ENCODE assay signal across 8 mouse cellular contexts in the genomic region with DNA sequence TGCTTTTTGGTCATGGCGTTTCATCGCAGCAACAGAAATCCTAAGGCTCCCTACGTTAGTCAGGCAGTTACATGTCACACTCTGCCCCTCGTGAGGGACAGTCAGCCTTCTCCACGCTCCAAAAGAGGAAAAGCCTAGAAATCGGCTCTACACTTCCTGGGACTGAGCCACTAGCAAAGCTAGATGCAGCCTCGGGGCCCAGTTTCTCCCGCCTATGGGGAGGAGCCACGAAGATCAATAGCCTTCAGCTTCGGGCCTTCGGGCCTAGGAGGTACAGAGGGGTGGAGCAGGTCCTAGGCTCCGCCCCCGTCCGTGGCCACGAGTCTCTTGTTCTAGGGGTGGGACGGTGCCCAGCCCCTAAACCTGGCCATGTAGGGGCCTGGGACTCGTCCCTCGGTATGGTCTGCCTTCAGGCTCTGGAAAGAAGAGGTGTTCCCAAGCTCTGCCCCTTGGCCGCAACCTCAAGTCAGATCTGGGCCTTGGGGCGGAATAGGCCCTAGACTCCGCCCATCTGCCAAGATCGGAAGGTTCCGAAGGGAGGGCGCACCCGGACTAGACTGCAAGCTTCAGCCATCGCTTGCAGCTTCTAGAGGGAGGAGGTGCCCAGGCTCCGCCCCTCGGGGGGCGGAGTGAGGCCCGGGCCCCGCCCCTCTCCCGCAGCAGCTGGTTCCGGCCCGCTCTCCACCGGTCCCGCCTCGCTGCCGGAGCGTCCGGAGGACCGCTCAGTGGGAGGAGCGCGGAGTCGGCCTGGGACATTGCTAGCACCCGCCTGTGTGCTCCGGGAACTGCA. TPM values are rescaled to one million over a fixed set of nuclear protein-coding genes. Genes with fewer than 3 reads are reported as not detected.
DNase-seq lines count a peak whose midpoint lies in the region; ATAC-seq and TF ChIP-seq lines count a peak whose summit lies in the region.

A gene (plus strand): TSS at position 339 of the 790 bp plus-strand sequence.

- 0 out of 2 replicates have a peak, but pooled peaks have one; percentile 58 for TF ChIP-seq EP300 in lung, postnatal 0 days (IDR thresholded peaks at IDR 0.05)

- peak within 1 kb of the TSS; percentile 84 for H3K9ac ChIP-seq in lung, postnatal 0 days (replicated peaks; ENCODE audit: low read depth)

- ATAC-seq in frontal cortex, adult (ENCODE audit: low TSS enrichment): peak; percentile 92
- peak; percentile 93 for ATAC-seq in lung, postnatal 0 days

- H3K27ac ChIP-seq in hindbrain, embryonic 10.5 days: peak within 1 kb of the TSS; percentile 95
- peak within 1 kb of the TSS; percentile 89 for H3K27ac ChIP-seq in lung, postnatal 0 days (ENCODE audit: low read length)

- H3K4me2 ChIP-seq in lung, postnatal 0 days (replicated peaks; ENCODE audit: low read depth, low read length): peak within 1 kb of the TSS; percentile 89

- DNase-seq in MN1 (ENCODE audit: low spot score): peak; percentile 94
- DNase-seq in cerebellum, adult 9-10 months: peak; percentile 97
- DNase-seq in hindbrain, embryonic 10.5 days (ENCODE audit: low spot score): peak; percentile 96
- DNase-seq in layer of hippocampus, adult 9-11 months: peak; percentile 97
- peak; percentile 99 for DNase-seq in lung, postnatal 0 days (ENCODE audit: low spot score)
- peak; percentile 92 for DNase-seq in ovary, postnatal 14 days (ENCODE audit: low spot score)
- peak; percentile 93 for DNase-seq in thymus, postnatal 14 days

- H3K9me3 ChIP-seq in hindbrain, embryonic 10.5 days: no peaks in the 10 kb centered on the region
- no peaks in the 10 kb centered on the region for H3K9me3 ChIP-seq in lung, postnatal 0 days (ENCODE audit: low read length)

- H3K4me1 ChIP-seq in hindbrain, embryonic 10.5 days (replicated peaks): peaks cover 24% of the 10 kb centered on the region
- H3K4me1 ChIP-seq in lung, postnatal 0 days (ENCODE audit: insufficient read depth, low read depth, low read length): peaks cover 19% of the 10 kb centered on the region; the same call in 1 of the 2 replicates

- WGBS in hindbrain, embryonic 10.5 days: 1% methylated on average over 46 of the region's 46 CpGs
- WGBS in lung, postnatal 0 days: under 1% methylated on average over 38 of the region's 46 CpGs

- no peak for TF ChIP-seq CTCF in lung, postnatal 0 days (IDR thresholded peaks at IDR 0.05)

- no peaks in the 10 kb centered on the region for H3K27me3 ChIP-seq in hindbrain, embryonic 10.5 days (ENCODE audit: insufficient read depth, poor library complexity, severe bottlenecking)
- no peaks in the 10 kb centered on the region for H3K27me3 ChIP-seq in lung, postnatal 0 days (replicated peaks; ENCODE audit: insufficient read depth, low read length)

- H3K36me3 ChIP-seq in hindbrain, embryonic 10.5 days: no peaks in the 10 kb centered on the region
- H3K36me3 ChIP-seq in lung, postnatal 0 days (ENCODE audit: insufficient read depth, low read length): no peaks in the 10 kb centered on the region

- H3K4me3 ChIP-seq in hindbrain, embryonic 10.5 days: peak within 1 kb of the TSS; percentile 80
- peak within 1 kb of the TSS; percentile 73 for H3K4me3 ChIP-seq in lung, postnatal 0 days (ENCODE audit: low read depth, low read length)

RNA-seq across cellular contexts. Expression of the gene that starts here (rescaled TPM):
- 54.9 and 56.2 TPM in 2 replicates for polyA plus RNA-seq in hindbrain, embryonic 10.5 days (2016; fragmentation: Nextera tagmentation; extraction: Ambion mirVana)
- 38.0 and 46.0 TPM in 2 replicates for polyA plus RNA-seq in lung, postnatal 0 days (2015; fragmentation: Nextera tagmentation; extraction: Ambion mirVana)

Comparison
In these comparisons a context has a peak if more than half of its experiments do, and no peak if none do; other contexts are left out.
1. Peak in every context shown above with its lines: DNase-seq, ATAC-seq, H3K4me3 ChIP-seq and H3K27ac ChIP-seq.